In genomic region chr10:126961757-126962156, GRCm38 (mm10) we compare ENCODE assay signal across 10 mouse cellular contexts. TPM values are rescaled to one million over a fixed set of nuclear protein-coding genes. Genes with fewer than 3 reads are reported as not detected.
DNase-seq lines count a peak whose midpoint lies in the region; ATAC-seq and TF ChIP-seq lines count a peak whose summit lies in the region.
"Had no signal": no experiment of that assay in that cellular context is flagged by ENCODE, and none has a peak within 500 bp of the region (broad histone marks: within the 10 kb centered on the region; RNA-seq: fewer than 3 reads in every experiment).

No protein-coding gene starts in this region.

- H3K27me3 ChIP-seq in cerebellum, adult 2 months (ENCODE audit: control insufficient read depth, insufficient read depth, low read length), result no peaks in the 10 kb centered on the region
- H3K27me3 ChIP-seq in kidney, embryonic 14.5 days (ENCODE audit: control insufficient read depth, insufficient read depth, low read length), result no peaks in the 10 kb centered on the region
- H3K27me3 ChIP-seq in lung, postnatal 0 days (replicated peaks; ENCODE audit: insufficient read depth, low read length), result no peaks in the 10 kb centered on the region
- peaks cover 24% of the 10 kb centered on the region for H3K27me3 ChIP-seq in midbrain, embryonic 13.5 days

- H3K4me3 ChIP-seq in cerebellum, adult 2 months (replicated peaks; ENCODE audit: insufficient read depth, low read depth, low read length), result no peak overlapping the region
- H3K4me3 ChIP-seq in kidney, embryonic 14.5 days (ENCODE audit: low read length), result no peak overlapping the region
- H3K4me3 ChIP-seq in lung, postnatal 0 days (ENCODE audit: low read depth, low read length), result no peak overlapping the region
- H3K4me3 ChIP-seq in midbrain, embryonic 13.5 days (replicated peaks), result no peak overlapping the region
- H3K4me3 ChIP-seq: neural tube, embryonic 13.5 days had no signal

- intact Hi-C loops in gastrocnemius, postnatal 14 days (cut with DNase I; ENCODE audit: low total_unique reads), result no loop called here

- TF ChIP-seq CTCF in cerebellum, adult 2 months (IDR thresholded peaks at IDR 0.05; ENCODE audit: borderline replicate concordance, insufficient read depth, low read depth, low read length), result no peak
- TF ChIP-seq CTCF in lung, postnatal 0 days (IDR thresholded peaks at IDR 0.05), result no peak

- TF ChIP-seq EP300 in lung, postnatal 0 days (IDR thresholded peaks at IDR 0.05), result no peak; the same call in 1 of the 2 replicates

- TF ChIP-seq POLR2A in cerebellum, adult 2 months (IDR thresholded peaks at IDR 0.05; ENCODE audit: borderline replicate concordance, insufficient read depth, low read length), result 0 out of 2 replicates have a peak, but pooled peaks have one; percentile 23

- H3K27ac ChIP-seq in cerebellum, adult 2 months (ENCODE audit: insufficient read depth, low read length), result peak overlapping the region; percentile 95
- peak overlapping the region; percentile 91 for H3K27ac ChIP-seq in kidney, embryonic 14.5 days (ENCODE audit: low read depth, low read length)
- H3K27ac ChIP-seq in lung, postnatal 0 days (ENCODE audit: low read length), result peak overlapping the region; percentile 85
- no peak overlapping the region for H3K27ac ChIP-seq in midbrain, embryonic 13.5 days
- H3K27ac ChIP-seq: neural tube, embryonic 13.5 days had no signal

- peak; percentile 37 for ATAC-seq in kidney, embryonic 14.5 days (ENCODE audit: low FRiP score, low TSS enrichment)
- peak; percentile 62 for ATAC-seq in lung, postnatal 0 days
- ATAC-seq in inflammation-experienced regulatory T-cells, adult 6 months, result no peak
- no peak for ATAC-seq in midbrain, embryonic 13.5 days

- WGBS in cerebellum, adult 2 months, result 9% methylated on average over 10 of the region's 10 CpGs
- WGBS in kidney, embryonic 14.5 days, result 57% methylated on average over 10 of the region's 10 CpGs
- WGBS in lung, postnatal 0 days, result 50% methylated on average over 10 of the region's 10 CpGs
- WGBS in midbrain, embryonic 13.5 days, result 61% methylated on average over 10 of the region's 10 CpGs

- H3K9ac ChIP-seq in kidney, embryonic 14.5 days (ENCODE audit: low read depth, low read length), result no peak overlapping the region
- no peak overlapping the region for H3K9ac ChIP-seq in lung, postnatal 0 days (replicated peaks; ENCODE audit: low read depth)
- H3K9ac ChIP-seq in midbrain, embryonic 13.5 days (replicated peaks), result no peak overlapping the region
- H3K9ac ChIP-seq: neural tube, embryonic 13.5 days had no signal

- peak overlapping the region; percentile 24; the same call in 1 of the 2 replicates for H3K4me2 ChIP-seq in kidney, embryonic 14.5 days (replicated peaks; ENCODE audit: low read depth, low read length)
- H3K4me2 ChIP-seq in lung, postnatal 0 days (replicated peaks; ENCODE audit: low read depth, low read length), result 0 out of 2 replicates have a peak overlapping the region, but pooled peaks have one; percentile 5
- H3K4me2 ChIP-seq in midbrain, embryonic 13.5 days (replicated peaks), result no peak overlapping the region
- H3K4me2 ChIP-seq: neural tube, embryonic 13.5 days had no signal

- peak; percentile 50 to 65 for DNase-seq in lung, adult 18-20 months
- no peak for DNase-seq in lung, postnatal 25 days (ENCODE audit: low spot score)
- DNase-seq in cerebellum, adult 2 months, result peak; percentile 91 to 93
- peak; percentile 77 for DNase-seq in gastrocnemius, postnatal 14 days
- peak; percentile 87 for DNase-seq in lung, postnatal 0 days (ENCODE audit: low spot score)

- H3K36me3 ChIP-seq in kidney, embryonic 14.5 days (ENCODE audit: control insufficient read depth, insufficient read depth, low read length), result no peaks in the 10 kb centered on the region
- H3K36me3 ChIP-seq in lung, postnatal 0 days (ENCODE audit: insufficient read depth, low read length), result no peaks in the 10 kb centered on the region
- no peaks in the 10 kb centered on the region for H3K36me3 ChIP-seq in midbrain, embryonic 13.5 days
- H3K36me3 ChIP-seq: G1E; neural tube, embryonic 13.5 days had no signal

- H3K9me3 ChIP-seq in kidney, embryonic 14.5 days (ENCODE audit: control insufficient read depth, low read length), result no peaks in the 10 kb centered on the region
- no peaks in the 10 kb centered on the region for H3K9me3 ChIP-seq in lung, postnatal 0 days (ENCODE audit: low read length)
- no peaks in the 10 kb centered on the region for H3K9me3 ChIP-seq in midbrain, embryonic 13.5 days
- H3K9me3 ChIP-seq: G1E; neural tube, embryonic 13.5 days had no signal

- H3K4me1 ChIP-seq in cerebellum, adult 2 months (ENCODE audit: control insufficient read depth, insufficient read depth, low read length), result peaks cover 47% of the 10 kb centered on the region
- H3K4me1 ChIP-seq in kidney, embryonic 14.5 days (ENCODE audit: control insufficient read depth, insufficient read depth, low read length), result peaks cover 35% of the 10 kb centered on the region
- H3K4me1 ChIP-seq in lung, postnatal 0 days (ENCODE audit: insufficient read depth, low read depth, low read length), result peaks cover 7% of the 10 kb centered on the region
- H3K4me1 ChIP-seq in midbrain, embryonic 13.5 days (replicated peaks), result peaks cover 15% of the 10 kb centered on the region

RNA-seq across cellular contexts. Expression of gene Ctdsp2, which starts 16.8 kb away (rescaled TPM):
- 96.2 and 101 TPM in 2 replicates for polyA plus RNA-seq in cerebellum, adult 2 months (2012; rRNA removed)
- 100 to 1,000 TPM in 1 of 2 experiments, 10 to 100 TPM in 1; 98.5 to 102 TPM for total RNA-seq in gastrocnemius, postnatal 14 days (2021)
- 81.1 and 112 TPM in 2 replicates for polyA plus RNA-seq in kidney, embryonic 14.5 days (2014; fragmentation: Nextera tagmentation; extraction: Ambion mirVana)
- 63.9 and 67.9 TPM in 2 replicates for polyA plus RNA-seq in lung, postnatal 0 days (2015; fragmentation: Nextera tagmentation; extraction: Ambion mirVana)
- polyA plus RNA-seq in inflammation-experienced regulatory T-cells, adult 6 months (2017; shearing (Covaris generic)), result 10 to 100 TPM; 26.2 to 47.1 (median 38.5) TPM
- polyA plus RNA-seq in midbrain, embryonic 13.5 days (2015; fragmentation: Nextera tagmentation; extraction: Ambion mirVana), result 18.7 and 23.6 TPM in 2 replicates

RNA-seq across cellular contexts. Expression of gene Avil, which starts 38.8 kb away (rescaled TPM):
- polyA plus RNA-seq in cerebellum, adult 2 months (2012; rRNA removed), result 0.33 and 0.54 TPM in 2 replicates
- under 1 TPM; 0.51 to 0.64 TPM for total RNA-seq in gastrocnemius, postnatal 14 days (2021)
- polyA plus RNA-seq in kidney, embryonic 14.5 days (2014; fragmentation: Nextera tagmentation; extraction: Ambion mirVana), result 0.19 and 0.20 TPM in 2 replicates
- polyA plus RNA-seq in lung, postnatal 0 days (2015; fragmentation: Nextera tagmentation; extraction: Ambion mirVana), result 0.13 and 0.15 TPM in 2 replicates
- polyA plus RNA-seq in inflammation-experienced regulatory T-cells, adult 6 months (2017; shearing (Covaris generic)), result under 1 TPM in 2 of 3 experiments, not detected in 1; 0.11 to 0.36 TPM
- polyA plus RNA-seq in midbrain, embryonic 13.5 days (2015; fragmentation: Nextera tagmentation; extraction: Ambion mirVana), result 2.2 and 2.8 TPM in 2 replicates
- polyA plus RNA-seq: G1E had no signal

Comparison
In these comparisons a context has a peak if more than half of its experiments do, and no peak if none do; other contexts are left out.
1. ATAC-seq: peak in kidney, embryonic 14.5 days (single experiment) and lung, postnatal 0 days (single experiment); none in inflammation-experienced regulatory T-cells, adult 6 months (single experiment) and midbrain, embryonic 13.5 days (single experiment).